Mouse (Mus musculus): Measurements from ENCODE around the gene Twist1. TPM values are rescaled to one million over a fixed set of nuclear protein-coding genes. Genes with fewer than 3 reads are reported as not detected.

Gene Twist1
- polyA plus RNA-seq, 1 experiment from 2014 or later: 0.74 TPM

DNA sequence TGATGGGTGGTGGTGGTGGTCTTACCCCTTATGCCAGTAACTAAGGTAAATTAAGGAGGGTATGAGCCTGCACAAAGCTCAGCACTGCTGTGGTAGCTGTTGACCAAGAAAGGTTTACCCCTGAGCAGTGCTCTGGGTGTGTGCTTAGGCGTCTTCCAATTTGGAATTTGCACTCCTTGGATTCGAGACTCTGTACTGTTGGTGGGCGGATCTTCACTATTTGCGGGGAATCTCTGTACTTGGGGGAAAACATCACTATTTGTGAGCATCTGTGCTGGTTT lies 11.4 kb downstream of the Twist1 start:
- Histone ChIP-seq H3K9me3 (no peaks in the 10 kb centered on the region), H3K4me3 (no peak overlapping the region), H3K27ac (replicated peaks) (no peak overlapping the region), H3K4me2 (replicated peaks) (no peak overlapping the region), H3K27me3 (peaks cover 77% of the 10 kb centered on the region), H3K36me3 (no peaks in the 10 kb centered on the region), H3K9ac (replicated peaks) (no peak overlapping the region), H3K4me1 (peaks cover 21% of the 10 kb centered on the region)
- ATAC-seq (replicated peaks): no peak
- WGBS: 5% methylated on average over 4 of the region's 4 CpGs

DNA sequence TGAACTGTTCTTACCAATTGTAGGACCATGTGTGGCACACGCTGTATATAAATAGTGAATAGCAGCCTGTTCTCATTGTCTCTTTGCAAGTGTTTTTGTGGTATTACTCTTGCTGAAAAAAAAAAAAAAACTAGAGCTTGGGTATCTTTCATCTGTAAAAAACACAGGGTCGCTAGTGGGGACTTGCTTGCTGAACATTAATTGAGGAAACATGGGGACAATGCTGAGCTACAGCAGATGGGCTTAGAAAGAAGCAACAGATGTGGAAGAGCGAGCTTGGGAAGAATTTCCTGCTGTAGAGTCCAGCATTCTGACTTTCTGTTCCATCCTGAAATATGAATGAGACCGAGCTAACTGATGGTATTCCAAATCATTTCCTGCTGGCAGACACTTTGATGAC lies 22.7 kb downstream of the Twist1 start:
- H3K36me3 ChIP-seq: no peaks in the 10 kb centered on the region
- no peak overlapping the region for H3K27ac ChIP-seq (replicated peaks)
- no peaks in the 10 kb centered on the region for H3K27me3 ChIP-seq
- 75% methylated on average over 4 of the region's 4 CpGs for WGBS
- no peaks in the 10 kb centered on the region for H3K9me3 ChIP-seq
- no peaks in the 10 kb centered on the region for H3K4me1 ChIP-seq
- ATAC-seq (replicated peaks): no peak
- H3K9ac ChIP-seq (replicated peaks): no peak overlapping the region
- no peak overlapping the region for H3K4me3 ChIP-seq
- no peak overlapping the region for H3K4me2 ChIP-seq (replicated peaks)

DNA sequence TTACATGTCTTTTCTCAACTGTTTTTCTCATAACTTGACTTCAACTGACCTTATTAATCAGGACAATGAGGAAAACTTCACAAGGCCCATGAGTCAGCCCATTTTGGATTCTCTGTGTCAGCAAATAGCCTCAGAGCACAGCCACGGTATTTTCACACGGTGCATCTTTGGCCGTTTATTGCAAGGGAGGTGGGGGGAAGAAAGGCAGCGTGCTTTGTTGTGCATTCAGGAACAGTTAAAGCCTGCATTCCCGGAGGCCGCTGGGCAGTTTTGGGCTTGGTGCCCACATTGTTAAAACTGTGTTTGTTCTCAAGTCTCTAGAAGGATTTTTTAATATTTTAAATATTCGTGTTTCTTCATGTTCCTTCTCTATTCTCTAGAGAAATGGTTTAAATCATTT lies 24.0 kb downstream of the Twist1 start:
- Histone ChIP-seq H3K27ac (replicated peaks) (no peak overlapping the region), H3K9ac (replicated peaks) (no peak overlapping the region), H3K4me2 (replicated peaks) (no peak overlapping the region), H3K27me3 (no peaks in the 10 kb centered on the region), H3K4me1 (no peaks in the 10 kb centered on the region), H3K4me3 (no peak overlapping the region), H3K36me3 (no peaks in the 10 kb centered on the region), H3K9me3 (no peaks in the 10 kb centered on the region)
- 14% methylated on average over 7 of the region's 7 CpGs for WGBS
- ATAC-seq (replicated peaks): no peak

DNA sequence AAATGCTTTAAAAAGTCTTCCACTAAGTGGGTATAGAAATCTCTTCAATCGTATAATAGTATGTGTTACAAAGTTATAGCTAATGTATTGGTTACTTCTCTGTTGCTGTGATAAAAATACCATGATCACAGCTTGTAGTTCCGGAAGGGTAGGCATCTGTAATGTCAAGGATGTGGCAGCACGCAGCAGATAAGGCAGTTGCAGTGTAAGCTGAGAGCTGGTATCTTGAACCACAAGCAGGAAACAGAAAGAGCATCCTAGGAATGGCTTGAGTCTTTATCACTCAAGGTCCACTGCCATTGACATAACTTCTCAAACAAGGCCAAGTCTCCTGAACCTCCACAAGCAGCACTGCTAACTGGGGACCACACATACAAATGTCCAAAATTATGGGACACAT lies 35.7 kb downstream of the Twist1 start:
- ATAC-seq (replicated peaks): no peak
- Histone ChIP-seq H3K27me3 (no peaks in the 10 kb centered on the region), H3K4me1 (no peaks in the 10 kb centered on the region), H3K36me3 (no peaks in the 10 kb centered on the region), H3K27ac (replicated peaks) (no peak overlapping the region), H3K4me3 (no peak overlapping the region), H3K4me2 (replicated peaks) (no peak overlapping the region), H3K9ac (replicated peaks) (no peak overlapping the region), H3K9me3 (no peaks in the 10 kb centered on the region)
- WGBS: 92% methylated on average over 3 of the region's 3 CpGs

Other genes starting within 250 kb of the Twist1 start
- gene Ferd3l, start 29.2 kb upstream of the Twist1 start, polyA plus RNA-seq (2015; fragmentation: Nextera tagmentation; extraction: Ambion mirVana): not detected in 2 replicates